Mouse (Mus musculus): ENCODE results near the gene Tmf1. TPM values are rescaled to one million over a fixed set of nuclear protein-coding genes. Genes with fewer than 3 reads are reported as not detected.

The Tmf1 gene
- total and polyA plus RNA-seq, 3 experiments: 13.5 to 19.2 TPM; not detected in 1

DNA sequence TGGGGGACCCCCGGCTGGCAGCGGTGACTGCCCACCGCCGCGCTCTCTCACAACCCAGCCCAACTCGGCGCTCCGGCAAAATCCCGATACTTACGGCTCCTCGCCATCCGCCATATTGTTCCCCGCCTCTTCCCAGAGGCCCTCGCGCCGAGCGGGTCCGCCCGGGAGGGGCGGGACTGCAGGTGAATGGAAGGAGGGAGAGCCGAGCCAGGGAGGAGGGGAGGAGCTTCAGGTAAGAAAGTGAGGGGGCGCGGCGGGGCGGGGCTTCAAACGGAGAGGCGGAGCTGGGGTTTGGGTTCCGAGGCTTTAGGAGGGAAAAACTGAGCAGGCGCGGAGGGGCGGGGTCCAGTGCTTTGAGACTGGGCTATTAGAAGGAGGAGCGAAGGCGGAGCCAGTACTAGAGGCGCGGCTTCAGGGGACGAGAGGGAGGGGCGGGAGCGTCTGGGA lies 26.5 kb upstream of the Tmf1 start, which contains the start of gene Uba3:
TSS of gene Uba3 (minus strand) at position 209 of the 447 bp plus-strand sequence.
- H3K27me3 ChIP-seq (ENCODE audit: control insufficient read depth in 1 of 2, insufficient read depth in 2 of 2, low read length in 2 of 2): no peaks in the 10 kb centered on the region
- TF ChIP-seq UBTF (IDR thresholded peaks at IDR 0.05; ENCODE audit: borderline replicate concordance, insufficient read depth, low read depth, low read length) (0 out of 2 replicates have a peak, but pooled peaks have one; percentile 15), CHD2 (IDR thresholded peaks at IDR 0.05; ENCODE audit: low read length) (no peak), GABPA (IDR thresholded peaks at IDR 0.05; ENCODE audit: low read depth, low read length) (no peak), TCF12 (IDR thresholded peaks at IDR 0.05; ENCODE audit: low read depth, low read length) (peak; percentile 88), MAZ (IDR thresholded peaks at IDR 0.05; ENCODE audit: low read depth, low read length) (peak; percentile 91; the same call in 1 of the 2 replicates), TBP (IDR thresholded peaks at IDR 0.05; ENCODE audit: low read depth, low read length) (peak; percentile 79), USF1 (IDR thresholded peaks at IDR 0.05; ENCODE audit: low read depth, low read length) (peak; percentile 35; the same call in 1 of the 2 replicates), POLR2A (IDR thresholded peaks at IDR 0.05; ENCODE audit: control insufficient read depth in 1 of 2, insufficient read depth in 1 of 2, low read depth in 1 of 2, low read length in 2 of 2, poor library complexity in 1 of 2) (peak; percentile 35 to 88; a peak in 2 of 4 replicates), NELFE (IDR thresholded peaks at IDR 0.05; ENCODE audit: low read depth, low read length) (peak; percentile 71), POLR2AphosphoS2 (IDR thresholded peaks at IDR 0.05; ENCODE audit: low read length) (peak; percentile 84), EP300 (IDR thresholded peaks at IDR 0.05; ENCODE audit: low read depth in 1 of 2, low read length in 2 of 2) (no peak), JUND (IDR thresholded peaks at IDR 0.05; ENCODE audit: low read depth, low read length) (no peak), GATA1 (IDR thresholded peaks at IDR 0.05; ENCODE audit: low read depth, low read length) (no peak), ETS1 (IDR thresholded peaks at IDR 0.05; ENCODE audit: low read depth, low read length) (no peak), NRF1 (IDR thresholded peaks at IDR 0.05; ENCODE audit: insufficient read depth, low read depth, low read length, poor library complexity, severe bottlenecking) (peak; percentile 69), ZMIZ1 (IDR thresholded peaks at IDR 0.05; ENCODE audit: low read depth, low read length) (peak; percentile 70; the same call in 1 of the 2 replicates), RCOR1 (IDR thresholded peaks at IDR 0.05; ENCODE audit: low read depth, low read length) (no peak), HCFC1 (IDR thresholded peaks at IDR 0.05; ENCODE audit: low read depth, low read length) (peak; percentile 83), POLR2AphosphoS5 (IDR thresholded peaks at IDR 0.05; ENCODE audit: borderline replicate concordance, low read depth, low read length) (no peak), ELF1 (IDR thresholded peaks at IDR 0.05; ENCODE audit: low read depth, low read length) (0 out of 2 replicates have a peak, but pooled peaks have one; percentile 27)
- peak within 1 kb of the TSS; percentile 78 for H3K9ac ChIP-seq (ENCODE audit: control insufficient read depth, low read depth, low read length, poor library complexity, severe bottlenecking)
- peaks cover 23 to 34% of the 10 kb centered on the region in 2 experiments for H3K4me1 ChIP-seq (ENCODE audit: control insufficient read depth in 1 of 2, insufficient read depth in 2 of 2, low read length in 2 of 2)
- peak; percentile 98 for DNase-seq (ENCODE audit: low read depth, low spot score)
- no peaks in the 10 kb centered on the region for H3K9me3 ChIP-seq (replicated peaks; ENCODE audit: insufficient read depth, low read length)
- H3K79me2 ChIP-seq (ENCODE audit: control insufficient read depth, insufficient read depth, low read length, poor library complexity): peaks cover 24% of the 10 kb centered on the region
- H3K4me3 ChIP-seq (ENCODE audit: control insufficient read depth in 1 of 2, insufficient read depth in 1 of 2, low read depth in 2 of 2, low read length in 2 of 2): peak within 1 kb of the TSS; percentile 64 to 97
- peaks cover 8 to 42% of the 10 kb centered on the region in 2 experiments for H3K36me3 ChIP-seq (ENCODE audit: control insufficient read depth in 1 of 2, insufficient read depth in 2 of 2, low read length in 2 of 2)
- H3K27ac ChIP-seq (ENCODE audit: control insufficient read depth, low read depth, low read length): peak within 1 kb of the TSS; percentile 73

GRCm38 (mm10) chr6:97204952-97205351 lies 26.0 kb upstream of the Tmf1 start:
- H3K27ac ChIP-seq (ENCODE audit: control insufficient read depth, low read depth, low read length): peak overlapping the region; percentile 73
- peak overlapping the region; percentile 64 to 97 for H3K4me3 ChIP-seq (ENCODE audit: control insufficient read depth in 1 of 2, insufficient read depth in 1 of 2, low read depth in 2 of 2, low read length in 2 of 2)
- peaks cover 24% of the 10 kb centered on the region for H3K79me2 ChIP-seq (ENCODE audit: control insufficient read depth, insufficient read depth, low read length, poor library complexity)
- peak; percentile 51 for DNase-seq (ENCODE audit: low read depth, low spot score)
- peaks cover 10 to 42% of the 10 kb centered on the region in 2 experiments for H3K36me3 ChIP-seq (ENCODE audit: control insufficient read depth in 1 of 2, insufficient read depth in 2 of 2, low read length in 2 of 2)
- no peaks in the 10 kb centered on the region for H3K27me3 ChIP-seq (ENCODE audit: control insufficient read depth in 1 of 2, insufficient read depth in 2 of 2, low read length in 2 of 2)
- no peaks in the 10 kb centered on the region for H3K9me3 ChIP-seq (replicated peaks; ENCODE audit: insufficient read depth, low read length)
- peak overlapping the region; percentile 78 for H3K9ac ChIP-seq (ENCODE audit: control insufficient read depth, low read depth, low read length, poor library complexity, severe bottlenecking)
- TF ChIP-seq EP300 (IDR thresholded peaks at IDR 0.05; ENCODE audit: low read depth in 1 of 2, low read length in 2 of 2) (no peak), SIN3A (IDR thresholded peaks at IDR 0.05; ENCODE audit: low read length) (peak; percentile 7; the same call in 1 of the 2 replicates), MYC (IDR thresholded peaks at IDR 0.05; ENCODE audit: low read depth, low read length) (no peak), CTCF (IDR thresholded peaks at IDR 0.05 in 2 of 3, conservative IDR thresholded peaks at IDR 0.05 in 1 of 3; ENCODE audit: control insufficient read depth in 1 of 3, insufficient read depth in 1 of 3, low read depth in 2 of 3, low read length in 3 of 3, poor library complexity in 1 of 3, severe bottlenecking in 1 of 3) (no peak), CHD2 (IDR thresholded peaks at IDR 0.05; ENCODE audit: low read length) (no peak), MAZ (IDR thresholded peaks at IDR 0.05; ENCODE audit: low read depth, low read length) (no peak), USF2 (IDR thresholded peaks at IDR 0.05; ENCODE audit: borderline replicate concordance in 1 of 2, insufficient read depth in 1 of 2, low read depth in 1 of 2, low read length in 2 of 2) (no peak), ELF1 (IDR thresholded peaks at IDR 0.05; ENCODE audit: low read depth, low read length) (no peak), UBTF (IDR thresholded peaks at IDR 0.05; ENCODE audit: borderline replicate concordance, insufficient read depth, low read depth, low read length) (0 out of 2 replicates have a peak, but pooled peaks have one; percentile 22)
- peaks cover 23 to 34% of the 10 kb centered on the region in 2 experiments for H3K4me1 ChIP-seq (ENCODE audit: control insufficient read depth in 1 of 2, insufficient read depth in 2 of 2, low read length in 2 of 2)

Measured in MEL (cell line).